Mouse (Mus musculus): Measurements from ENCODE around the gene Spata48. TPM values are rescaled to one million over a fixed set of nuclear protein-coding genes. Genes with fewer than 3 reads are reported as not detected.

Gene Spata48
- polyA plus RNA-seq, 1 experiment, result 6.8 TPM

GRCm38 (mm10) chr11:11564266-11565044 is 102.6 kb downstream of the Spata48 start:
- peak; percentile 71 for TF ChIP-seq GATA1 (IDR thresholded peaks at IDR 0.05; ENCODE audit: low read length)

Other genes with a start within 250 kb of the Spata48 start
- gene Zpbp, start 314 bp downstream of the Spata48 start, polyA plus RNA-seq (2012), result 0.21 and 0.53 TPM in 2 replicates
- gene 4930512M02Rik, start 165.7 kb downstream of the Spata48 start, polyA plus RNA-seq (2012), result not detected in 2 replicates
- gene Ikzf1, start 222.9 kb downstream of the Spata48 start, polyA plus RNA-seq (2012), result 216 and 274 TPM in 2 replicates